Mouse (Mus musculus): Measurements from ENCODE around the gene Tfip11. TPM values are rescaled to one million over a fixed set of nuclear protein-coding genes. Genes with fewer than 3 reads are reported as not detected.

The Tfip11 gene
- polyA plus RNA-seq, 1 experiment from 2014 or later, result 33.8 TPM

GRCm38 (mm10) chr5:112329805-112330564 is 3.8 kb downstream of the Tfip11 start:
- Histone ChIP-seq H3K4me1 (peaks cover 23% of the 10 kb centered on the region), H3K9me3 (replicated peaks) (no peaks in the 10 kb centered on the region), H3K9ac (no peak overlapping the region), H3K4me3 (replicated peaks) (no peak overlapping the region), H3K36me3 (peaks cover 75% of the 10 kb centered on the region), H3K4me2 (no peak overlapping the region), H3K27ac (no peak overlapping the region), H3K27me3 (no peaks in the 10 kb centered on the region)
- no peak for ATAC-seq (replicated peaks; ENCODE audit: low FRiP score)
- WGBS, result 91% methylated on average over 14 of the region's 14 CpGs

- no peak overlapping the region for H3K27ac ChIP-seq
- peaks cover 96% of the 10 kb centered on the region for H3K36me3 ChIP-seq
- no peaks in the 10 kb centered on the region for H3K4me1 ChIP-seq
- H3K4me2 ChIP-seq, result no peak overlapping the region
- no peak overlapping the region for H3K9ac ChIP-seq
- H3K9me3 ChIP-seq (replicated peaks), result no peaks in the 10 kb centered on the region
- ATAC-seq (replicated peaks; ENCODE audit: low FRiP score), result no peak
- no peak overlapping the region for H3K4me3 ChIP-seq (replicated peaks)
- H3K27me3 ChIP-seq, result no peaks in the 10 kb centered on the region
- WGBS, result 23% methylated on average over 2 of the region's 2 CpGs
Observed at GRCm38 (mm10) chr5:112335473-112335872, 9.3 kb downstream of the Tfip11 start.

- Histone ChIP-seq H3K9ac (no peak overlapping the region), H3K4me2 (no peak overlapping the region), H3K9me3 (replicated peaks) (no peaks in the 10 kb centered on the region), H3K4me3 (replicated peaks) (no peak overlapping the region), H3K36me3 (peaks cover 87% of the 10 kb centered on the region), H3K27ac (no peak overlapping the region), H3K27me3 (no peaks in the 10 kb centered on the region), H3K4me1 (peaks cover 9% of the 10 kb centered on the region)
- 93% methylated on average over 22 of the region's 22 CpGs for WGBS
- no peak for ATAC-seq (replicated peaks; ENCODE audit: low FRiP score)
Observed at GRCm38 (mm10) chr5:112337004-112337403, 10.8 kb downstream of the Tfip11 start.

- Histone ChIP-seq H3K4me3 (replicated peaks) (no peak overlapping the region), H3K9ac (no peak overlapping the region), H3K27ac (no peak overlapping the region), H3K36me3 (peaks cover 65% of the 10 kb centered on the region), H3K4me1 (peaks cover 26% of the 10 kb centered on the region), H3K9me3 (replicated peaks) (no peaks in the 10 kb centered on the region), H3K27me3 (no peaks in the 10 kb centered on the region), H3K4me2 (no peak overlapping the region)
- WGBS, result 68% methylated on average over 7 of the region's 7 CpGs
- no peak for ATAC-seq (replicated peaks; ENCODE audit: low FRiP score)
Observed at GRCm38 (mm10) chr5:112339215-112339614, 13.1 kb downstream of the Tfip11 start.

GRCm38 (mm10) chr5:112342463-112343204 is 16.5 kb downstream of the Tfip11 start, which contains the start of the genes Srrd and Hps4:
TSS of gene Srrd (minus strand) at chr5:112343040.
TSS of gene Hps4 (plus strand) at chr5:112343083.
- H3K4me1 ChIP-seq, result peaks cover 32% of the 10 kb centered on the region
- peak; percentile 76 for ATAC-seq (replicated peaks; ENCODE audit: low FRiP score)
- peaks cover 54% of the 10 kb centered on the region for H3K36me3 ChIP-seq
- H3K27ac ChIP-seq, result peak within 1 kb of the TSS; percentile 56; the same call in 1 of the 2 replicates
- peak within 1 kb of the TSS; percentile 73 for H3K4me3 ChIP-seq (replicated peaks)
- no peaks in the 10 kb centered on the region for H3K9me3 ChIP-seq (replicated peaks)
- H3K4me2 ChIP-seq, result peak within 1 kb of the TSS; percentile 81
- H3K9ac ChIP-seq, result peak within 1 kb of the TSS; percentile 75
- no peaks in the 10 kb centered on the region for H3K27me3 ChIP-seq
- 2% methylated on average over 63 of the region's 64 CpGs for WGBS

- Histone ChIP-seq H3K9me3 (replicated peaks) (no peaks in the 10 kb centered on the region), H3K27me3 (no peaks in the 10 kb centered on the region), H3K36me3 (peaks cover 48% of the 10 kb centered on the region), H3K9ac (peak overlapping the region; percentile 75), H3K4me1 (peaks cover 32% of the 10 kb centered on the region), H3K4me2 (peak overlapping the region; percentile 81), H3K27ac (peak overlapping the region; percentile 56; the same call in 1 of the 2 replicates), H3K4me3 (replicated peaks) (peak overlapping the region; percentile 73)
- WGBS, result under 1% methylated on average over 17 of the region's 24 CpGs
- peak; percentile 70 for ATAC-seq (replicated peaks; ENCODE audit: low FRiP score)
Observed at GRCm38 (mm10) chr5:112343205-112343595, 17.0 kb downstream of the Tfip11 start.

- Histone ChIP-seq H3K4me3 (replicated peaks) (no peak overlapping the region), H3K27me3 (no peaks in the 10 kb centered on the region), H3K9me3 (replicated peaks) (no peaks in the 10 kb centered on the region), H3K4me1 (peaks cover 32% of the 10 kb centered on the region), H3K9ac (no peak overlapping the region), H3K4me2 (no peak overlapping the region), H3K36me3 (peaks cover 48% of the 10 kb centered on the region), H3K27ac (no peak overlapping the region)
- WGBS, result 79% methylated on average over 6 of the region's 6 CpGs
- ATAC-seq (replicated peaks; ENCODE audit: low FRiP score), result no peak
Observed at GRCm38 (mm10) chr5:112344092-112344960, 18.2 kb downstream of the Tfip11 start.

- no peak overlapping the region for H3K4me3 ChIP-seq (replicated peaks)
- no peak for ATAC-seq (replicated peaks; ENCODE audit: low FRiP score)
- peaks cover 49% of the 10 kb centered on the region for H3K36me3 ChIP-seq
- H3K9me3 ChIP-seq (replicated peaks), result no peaks in the 10 kb centered on the region
- H3K27ac ChIP-seq, result no peak overlapping the region
- WGBS, result 80% methylated on average over 16 of the region's 16 CpGs
- no peak overlapping the region for H3K9ac ChIP-seq
- H3K4me2 ChIP-seq, result no peak overlapping the region
- H3K27me3 ChIP-seq, result no peaks in the 10 kb centered on the region
- H3K4me1 ChIP-seq, result peaks cover 30% of the 10 kb centered on the region
Observed at GRCm38 (mm10) chr5:112346211-112346965, 20.2 kb downstream of the Tfip11 start.

GRCm38 (mm10) chr5:112349169-112349568 is 23.0 kb downstream of the Tfip11 start:
- H3K36me3 ChIP-seq, result peaks cover 77% of the 10 kb centered on the region
- WGBS, result 92% methylated on average over 8 of the region's 8 CpGs
- H3K4me2 ChIP-seq, result no peak overlapping the region
- ATAC-seq (replicated peaks; ENCODE audit: low FRiP score), result no peak
- peaks cover 7% of the 10 kb centered on the region for H3K4me1 ChIP-seq
- H3K9me3 ChIP-seq (replicated peaks), result no peaks in the 10 kb centered on the region
- H3K27me3 ChIP-seq, result no peaks in the 10 kb centered on the region
- no peak overlapping the region for H3K4me3 ChIP-seq (replicated peaks)
- H3K9ac ChIP-seq, result no peak overlapping the region
- no peak overlapping the region for H3K27ac ChIP-seq

GRCm38 (mm10) chr5:112355493-112355892 is 29.3 kb downstream of the Tfip11 start:
- no peak overlapping the region for H3K27ac ChIP-seq
- H3K9me3 ChIP-seq (replicated peaks), result no peaks in the 10 kb centered on the region
- WGBS, result 84% methylated on average over 6 of the region's 6 CpGs
- no peak overlapping the region for H3K9ac ChIP-seq
- H3K4me1 ChIP-seq, result no peaks in the 10 kb centered on the region
- no peak overlapping the region for H3K4me3 ChIP-seq (replicated peaks)
- H3K36me3 ChIP-seq, result peaks cover 64% of the 10 kb centered on the region
- no peak overlapping the region for H3K4me2 ChIP-seq
- ATAC-seq (replicated peaks; ENCODE audit: low FRiP score), result no peak
- no peaks in the 10 kb centered on the region for H3K27me3 ChIP-seq

GRCm38 (mm10) chr5:112355910-112356309 is 29.8 kb downstream of the Tfip11 start, which contains the start of gene Gm6583:
TSS of gene Gm6583 (minus strand) at chr5:112356033.
- no peaks in the 10 kb centered on the region for H3K9me3 ChIP-seq (replicated peaks)
- no peak within 1 kb of the TSS for H3K9ac ChIP-seq
- no peaks in the 10 kb centered on the region for H3K27me3 ChIP-seq
- no peak within 1 kb of the TSS for H3K27ac ChIP-seq
- ATAC-seq (replicated peaks; ENCODE audit: low FRiP score), result peak; percentile 22; the same call in 1 of the 2 replicates
- WGBS, result 62% methylated on average over 13 of the region's 13 CpGs
- peaks cover 60% of the 10 kb centered on the region for H3K36me3 ChIP-seq
- H3K4me2 ChIP-seq, result no peak within 1 kb of the TSS
- no peaks in the 10 kb centered on the region for H3K4me1 ChIP-seq
- no peak within 1 kb of the TSS for H3K4me3 ChIP-seq (replicated peaks)
